Mouse (Mus musculus) frontal cortex, postnatal 25 days (tissue): ENCODE results near the gene Eif4a2.

Experiments
- DNase-seq, 2 experiments: peaks; one replicate each; pipeline ENCODE4 v3.0.0; 2022; ENCODE audit warnings: low spot score in 2 of 2

Gene Eif4a2

GRCm38 (mm10) chr16:23103841-23104240 lies 3.4 kb upstream of the Eif4a2 start:
- DNase-seq = no peak

GRCm38 (mm10) chr16:23106121-23106520 lies 1.1 kb upstream of the Eif4a2 start:
- DNase-seq = no peak

GRCm38 (mm10) chr16:23107946-23108759 lies 909 bp downstream of the Eif4a2 start:
- peak; percentile 67 to 69 for DNase-seq

- no peak for DNase-seq
These were observed 1.7 kb downstream of the Eif4a2 start for GRCm38 (mm10) chr16:23108943-23109342.

GRCm38 (mm10) chr16:23109350-23110280 lies 2.4 kb downstream of the Eif4a2 start:
- no peak for DNase-seq

GRCm38 (mm10) chr16:23112348-23112747 lies 5.1 kb downstream of the Eif4a2 start:
- no peak for DNase-seq

- DNase-seq = no peak
These were observed 5.7 kb downstream of the Eif4a2 start for GRCm38 (mm10) chr16:23112861-23113435.

- DNase-seq = no peak
These were observed 6.7 kb downstream of the Eif4a2 start for GRCm38 (mm10) chr16:23113903-23114302.

- no peak for DNase-seq
These were observed 7.3 kb downstream of the Eif4a2 start for GRCm38 (mm10) chr16:23114339-23115171.

- DNase-seq = no peak
These were observed 8.2 kb downstream of the Eif4a2 start for GRCm38 (mm10) chr16:23115486-23115885.

- no peak for DNase-seq
These were observed 9.9 kb downstream of the Eif4a2 start for GRCm38 (mm10) chr16:23117173-23117572.

- DNase-seq = no peak
These were observed 15.2 kb downstream of the Eif4a2 start for GRCm38 (mm10) chr16:23122446-23122845.

- DNase-seq = no peak
These were observed 15.9 kb downstream of the Eif4a2 start for GRCm38 (mm10) chr16:23123104-23123503.

- no peak for DNase-seq
These were observed 17.2 kb downstream of the Eif4a2 start for GRCm38 (mm10) chr16:23124398-23124797.

GRCm38 (mm10) chr16:23127311-23127672 lies 20.0 kb downstream of the Eif4a2 start:
- DNase-seq = no peak

- peak; percentile 90 to 92 for DNase-seq
These were observed 20.6 kb downstream of the Eif4a2 start, which contains the start of gene Rfc4 for GRCm38 (mm10) chr16:23127673-23128375. Gene Rfc4, minus strand, starts transcription at chr16:23127737.

- DNase-seq = no peak
These were observed 23.1 kb downstream of the Eif4a2 start for GRCm38 (mm10) chr16:23130303-23130702.

GRCm38 (mm10) chr16:23132336-23132735 lies 25.1 kb downstream of the Eif4a2 start:
- DNase-seq = no peak

GRCm38 (mm10) chr16:23135421-23136149 lies 28.3 kb downstream of the Eif4a2 start:
- no peak for DNase-seq

GRCm38 (mm10) chr16:23136406-23136970 lies 29.2 kb downstream of the Eif4a2 start:
- DNase-seq = no peak
